Mouse (Mus musculus) hindlimb bud, embryonic 11.5 days (tissue): ENCODE data around the gene Sgce.
"Not testable (repeated sequence)": the region's sequence is repeated elsewhere in the genome, so short reads cannot be mapped to it uniquely, and the experiment has no call there.

Experiments
- DNase-seq: peaks from one replicate; pipeline ENCODE4 v3.0.0-alpha.2; 2012; ENCODE audit warnings: low read depth, low spot score; ENCODE audit errors: extremely low spot score

The Sgce gene

GRCm38 (mm10) chr6:4653741-4654140 lies 93.3 kb downstream of the Sgce start:
- DNase-seq: not testable (repeated sequence)

- DNase-seq: no peak
These were observed 94.3 kb downstream of the Sgce start for GRCm38 (mm10) chr6:4652596-4653134.

GRCm38 (mm10) chr6:4647351-4647750 lies 99.7 kb downstream of the Sgce start:
- DNase-seq: no peak

- no peak for DNase-seq
These were observed 104.9 kb downstream of the Sgce start for GRCm38 (mm10) chr6:4642068-4642467.

GRCm38 (mm10) chr6:4634804-4635203 lies 112.2 kb downstream of the Sgce start:
- DNase-seq: no peak

- no peak for DNase-seq
These were observed 113.8 kb downstream of the Sgce start for GRCm38 (mm10) chr6:4633189-4633588.

GRCm38 (mm10) chr6:4631464-4631863 lies 115.5 kb downstream of the Sgce start:
- DNase-seq: no peak
